Mouse (Mus musculus) gastrocnemius, adult 2 months (tissue): ENCODE measurements around the gene Fbxo22. TPM values are rescaled to one million over a fixed set of nuclear protein-coding genes. Genes with fewer than 3 reads are reported as not detected.

Source experiments
- DNase-seq: peaks from one replicate; pipeline ENCODE4 v3.0.0; 2022
- H3K27ac ChIP-seq: fragments of 200-600 bp; 2 replicates; pipeline ENCODE4 v1.8.1; 2022; ENCODE audit warnings: mild to moderate bottlenecking
- H3K4me3 ChIP-seq: fragments of 200-600 bp; 2 replicates; pipeline ENCODE4 v1.8.1; 2022; ENCODE audit warnings: mild to moderate bottlenecking, moderate library complexity
- CTCF ChIP-seq: fragments of 200-600 bp; IDR thresholded peaks from 2 replicates; pipeline ENCODE4 v1.8.1; 2022; ENCODE audit warnings: antibody characterized with exemption, mild to moderate bottlenecking, moderate library complexity
- intact Hi-C: fragments of 180-260 bp; cut with DNase I; formaldehyde crosslinking; loops from one replicate; pipeline ENCODE4 v1.15.1; 2025
- long read RNA-seq, 2 experiments: library from polyadenylated mRNA; stranded (forward); transcript quantifications; one replicate each; pipeline ENCODE4 v2.0.0; 2021
- total RNA-seq, 2 experiments: library from RNA; stranded (reverse); gene quantifications; 2 replicates each; pipeline ENCODE4 v1.2.3; 2021

Fbxo22 gene
- total RNA-seq = 10 to 100 TPM; 19.5 to 22.0 TPM
- long read RNA-seq, experiment 1, transcript Fbxo22-201 (7 exons, 2,112 nt) = major isoform, 47 of 60 reads
- long read RNA-seq, experiment 1, partial matches to known transcripts = 2 of 60 reads
- long read RNA-seq, experiment 1, other reads (novel, unspliced or antisense) = 11 of 60 reads
- long read RNA-seq, experiment 2, transcript Fbxo22-201 (7 exons, 2,112 nt) = major isoform, 33 of 36 reads
- long read RNA-seq, experiment 2, partial matches to known transcripts = 1 of 36 reads
- long read RNA-seq, experiment 2, other reads (novel, unspliced or antisense) = 2 of 36 reads

DNA sequence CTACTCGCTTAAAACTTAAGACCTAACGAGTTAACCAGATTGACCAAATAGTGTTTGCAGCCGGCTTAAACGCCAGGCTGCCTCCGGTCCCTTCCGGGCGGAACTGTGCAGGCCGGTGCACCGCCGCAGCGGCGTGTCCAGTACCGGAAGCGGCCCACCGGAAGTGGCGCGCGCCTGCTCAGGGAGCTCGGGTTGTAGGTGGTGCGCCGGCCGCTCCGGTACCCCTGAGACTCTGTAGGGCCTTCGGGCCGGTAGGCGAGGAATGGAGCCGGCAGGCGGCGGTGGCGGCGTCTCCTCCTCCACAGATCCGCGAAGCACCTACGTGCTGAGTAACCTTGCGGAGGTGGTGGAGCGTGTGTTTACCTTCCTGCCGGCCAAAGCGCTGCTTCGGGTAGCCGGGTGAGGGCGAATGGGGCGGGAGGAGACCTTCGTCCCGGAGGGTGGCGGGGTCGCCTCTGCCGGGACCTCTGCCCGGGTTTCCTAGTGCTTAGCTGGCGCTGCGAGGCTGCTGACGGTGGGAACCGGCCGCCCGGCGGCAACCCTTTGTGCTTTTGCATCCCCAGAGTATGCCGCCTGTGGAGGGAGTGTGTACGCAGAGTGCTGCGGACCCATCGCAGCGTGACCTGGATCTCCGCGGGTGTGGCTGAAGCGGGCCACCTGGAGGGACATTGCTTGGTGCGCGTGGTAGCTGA is at the start of gene Fbxo22:
Gene Fbxo22, plus strand, starts transcription at position 136 of the 692 bp plus-strand sequence.
- Histone ChIP-seq H3K27ac (peak within 1 kb of the TSS; percentile 95), H3K4me3 (peak within 1 kb of the TSS; percentile 94)
- TF ChIP-seq CTCF = peak; percentile 40
- peak; percentile 95 for DNase-seq
- intact Hi-C loops = loop anchor here (1.0 kb wide), 1 partner anchor 60 kb away; no protein-coding TSS in a partner anchor

DNA sequence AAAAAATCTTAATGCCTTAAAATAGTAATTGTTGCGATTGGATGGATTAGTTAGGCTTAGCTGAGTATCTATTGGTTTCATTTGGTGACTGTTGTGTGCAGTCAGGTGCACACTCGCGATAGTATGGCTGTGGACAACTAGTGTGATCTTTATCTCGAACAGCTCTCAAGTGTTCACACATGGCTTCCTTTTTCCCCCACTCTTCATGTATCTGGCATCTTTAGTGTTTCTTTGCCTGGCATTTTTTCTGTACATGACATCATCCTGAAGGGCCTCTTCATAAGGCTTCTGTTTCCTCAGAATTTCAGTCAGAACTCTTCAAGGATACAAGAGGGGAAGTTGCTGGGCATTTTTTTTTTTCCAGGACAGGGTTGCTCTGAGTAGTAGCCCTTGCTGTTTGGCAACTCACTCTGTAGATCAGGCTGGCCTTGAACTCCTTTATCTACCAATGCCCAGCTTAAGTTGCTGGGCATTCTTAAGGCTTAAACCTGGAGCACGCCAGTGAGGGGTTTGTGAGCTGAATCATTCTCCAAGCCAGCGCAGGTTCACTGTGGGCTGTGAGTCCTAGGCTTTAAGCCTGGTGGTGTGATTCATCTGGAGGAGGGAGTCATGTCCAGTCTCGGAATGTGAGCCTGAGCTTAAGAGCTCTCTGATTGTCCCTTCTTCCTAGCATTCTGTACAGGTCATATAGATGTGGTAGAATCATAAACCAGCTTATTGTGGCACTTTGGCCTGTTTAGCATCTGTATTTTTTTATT is 37.9 kb upstream of the Fbxo22 start:
- TF ChIP-seq CTCF = no peak
- H3K4me3 ChIP-seq = no peak overlapping the region
- DNase-seq = no peak
- peak overlapping the region; percentile 24; the same call in 1 of the 2 replicates for H3K27ac ChIP-seq
- intact Hi-C loops = no loop called here

GRCm38 (mm10) chr9:55172195-55172685 is 36.5 kb upstream of the Fbxo22 start:
- no peak for DNase-seq
- intact Hi-C loops = no loop called here
- no peak overlapping the region for H3K4me3 ChIP-seq
- TF ChIP-seq CTCF = no peak
- H3K27ac ChIP-seq = no peak overlapping the region; the same call in 1 of the 2 replicates

DNA sequence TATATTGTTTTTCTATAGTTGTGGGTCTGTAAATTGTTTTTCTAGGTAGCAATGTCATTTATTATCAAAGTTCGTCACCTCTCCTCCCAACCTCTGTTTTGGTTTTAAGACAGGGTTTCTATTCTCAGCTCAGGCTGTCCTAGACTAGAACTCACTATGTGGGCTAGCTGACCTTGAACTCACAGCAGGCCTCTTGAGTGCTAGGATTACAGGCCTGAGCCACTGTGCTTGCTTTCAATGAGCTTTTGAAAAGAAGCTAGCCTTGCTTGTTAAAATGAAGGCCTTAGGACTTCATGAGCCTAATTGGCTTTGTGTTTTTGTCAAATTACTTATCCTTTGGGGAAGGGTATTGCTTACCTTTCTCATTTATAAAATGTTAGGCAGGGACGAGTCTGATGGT is 34.5 kb upstream of the Fbxo22 start:
- intact Hi-C loops = no loop called here

GRCm38 (mm10) chr9:55195876-55196275 is 12.8 kb upstream of the Fbxo22 start:
- intact Hi-C loops = no loop called here
- Histone ChIP-seq H3K4me3 (no peak overlapping the region), H3K27ac (no peak overlapping the region)
- DNase-seq = no peak
- no peak for TF ChIP-seq CTCF

More for the DNA sequence above, 34.5 kb upstream of the Fbxo22 start:
- Histone ChIP-seq H3K27ac (no peak overlapping the region), H3K4me3 (no peak overlapping the region)
- no peak for TF ChIP-seq CTCF
- DNase-seq = no peak

DNA sequence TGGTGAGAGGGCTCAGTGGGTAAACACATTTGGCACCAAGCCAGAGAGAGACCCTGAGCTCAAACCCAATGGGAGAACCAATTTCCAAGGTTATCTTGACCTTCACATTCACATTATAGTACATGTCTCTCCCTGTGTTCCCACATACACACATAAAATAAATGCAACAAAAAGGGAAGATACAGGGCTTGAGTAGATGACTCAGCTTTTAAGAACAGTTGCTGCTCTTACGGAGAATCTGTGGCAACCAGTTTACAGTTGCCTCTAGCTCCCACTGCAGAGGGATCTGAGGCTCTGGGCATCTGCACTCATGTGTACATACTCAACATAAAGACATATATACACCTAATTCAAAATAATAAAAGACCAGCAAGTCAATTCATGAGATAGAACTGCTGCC is 10.5 kb upstream of the Fbxo22 start:
- intact Hi-C loops = no loop called here
- no peak overlapping the region for H3K27ac ChIP-seq
- H3K4me3 ChIP-seq = no peak overlapping the region
- TF ChIP-seq CTCF = no peak
- no peak for DNase-seq

- intact Hi-C loops = no loop called here
- peak; percentile 24; the same call in 1 of the 2 replicates for TF ChIP-seq CTCF
- Histone ChIP-seq H3K27ac (0 out of 2 replicates have a peak overlapping the region, but pooled peaks have one; percentile 0), H3K4me3 (no peak overlapping the region)
- no peak for DNase-seq
Observed at GRCm38 (mm10) chr9:55199348-55199747, 9.4 kb upstream of the Fbxo22 start.

- peak overlapping the region; percentile 95 for H3K27ac ChIP-seq
- intact Hi-C loops = loop anchor here (1.0 kb wide), 1 partner anchor 59 kb away; no protein-coding TSS in a partner anchor
- peak overlapping the region; percentile 94 for H3K4me3 ChIP-seq
- no peak for DNase-seq
- no peak for TF ChIP-seq CTCF
Observed at GRCm38 (mm10) chr9:55208458-55208789, 301 bp upstream of the Fbxo22 start.

DNA sequence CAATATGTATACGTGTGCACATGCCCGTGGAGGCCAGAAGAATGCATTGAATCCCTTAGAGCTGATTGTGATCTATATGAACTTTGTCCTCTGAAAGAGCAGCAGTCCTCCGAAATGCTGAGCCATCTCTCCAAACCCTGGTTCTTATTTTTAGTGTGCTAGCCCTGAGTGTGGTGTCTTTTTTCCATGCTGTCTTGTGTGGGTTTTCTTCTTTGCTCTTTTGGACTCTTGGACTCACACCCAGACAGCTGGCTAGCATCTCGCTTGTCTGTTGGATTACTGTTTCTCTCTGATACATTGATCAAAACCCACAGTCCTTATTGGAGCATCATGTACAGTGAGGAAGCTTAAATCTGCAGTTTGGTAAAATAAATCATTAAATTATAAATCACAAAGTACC is 2.9 kb downstream of the Fbxo22 start:
- Histone ChIP-seq H3K27ac (peak overlapping the region; percentile 16; the same call in 1 of the 2 replicates), H3K4me3 (no peak overlapping the region)
- intact Hi-C loops = no loop called here
- TF ChIP-seq CTCF = no peak
- no peak for DNase-seq

DNA sequence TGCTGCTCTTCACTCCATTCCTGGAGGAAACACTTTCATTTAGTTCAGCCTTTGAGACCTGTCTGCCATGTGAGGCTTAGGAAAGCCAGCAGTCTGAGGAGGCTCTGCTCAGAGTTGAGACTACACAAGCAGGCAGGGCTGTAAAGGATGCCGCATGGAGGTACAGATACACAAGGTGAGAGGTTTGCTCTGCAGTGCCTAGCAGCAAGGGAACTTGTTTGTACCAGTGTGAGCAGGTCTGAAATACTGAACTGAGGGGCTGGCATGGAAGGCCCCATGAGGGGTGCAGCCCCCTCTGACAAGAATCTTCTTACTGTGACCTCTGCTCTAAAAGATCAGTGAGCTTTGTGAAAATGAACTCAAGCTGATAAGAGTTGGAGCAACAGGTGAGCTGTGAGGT is 4.7 kb downstream of the Fbxo22 start:
- Histone ChIP-seq H3K27ac (no peak overlapping the region), H3K4me3 (no peak overlapping the region)
- intact Hi-C loops = no loop called here
- no peak for TF ChIP-seq CTCF
- DNase-seq = no peak

DNA sequence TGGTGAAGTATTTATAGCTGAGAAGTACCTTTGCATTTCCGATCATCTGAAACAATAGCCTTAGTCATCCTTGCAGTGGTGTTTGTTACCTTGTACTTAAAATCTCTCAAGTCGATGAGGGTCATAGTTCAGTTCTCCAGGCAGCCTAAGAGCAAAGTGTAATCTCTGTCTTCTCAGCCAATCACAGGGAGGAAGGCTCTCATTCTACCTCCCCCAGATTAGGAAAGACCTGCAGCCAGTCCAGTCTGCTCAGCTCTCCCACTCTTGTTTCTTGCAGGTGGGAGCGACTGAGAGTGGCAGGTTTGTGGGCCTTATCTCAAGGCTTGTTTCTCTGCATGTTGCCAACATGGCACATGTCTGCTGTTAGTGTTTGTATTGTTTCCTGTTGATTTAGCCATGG is 6.3 kb downstream of the Fbxo22 start:
- intact Hi-C loops = no loop called here

DNA sequence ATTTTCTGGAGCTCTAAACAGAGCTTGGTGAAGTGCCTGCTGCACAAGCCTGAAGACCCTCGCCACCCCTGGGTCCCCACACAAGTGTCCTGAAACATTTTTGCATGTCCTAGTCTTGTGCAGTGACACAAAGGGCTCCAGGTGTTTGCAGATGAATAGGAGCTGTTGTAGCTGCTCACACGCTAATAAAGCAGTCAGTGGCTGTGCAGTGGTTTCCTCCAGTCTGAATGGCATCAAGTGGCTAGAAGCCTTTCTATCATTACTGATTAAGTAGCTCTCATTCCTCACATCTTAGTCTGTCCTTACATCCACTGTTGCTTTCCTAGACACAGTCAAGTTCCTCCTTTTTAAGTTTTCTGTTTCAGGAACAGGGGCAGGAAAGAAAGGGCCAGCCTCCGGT is 6.9 kb downstream of the Fbxo22 start:
- Histone ChIP-seq H3K4me3 (no peak overlapping the region), H3K27ac (no peak overlapping the region; the same call in 1 of the 2 replicates)
- intact Hi-C loops = no loop called here
- no peak for TF ChIP-seq CTCF
- no peak for DNase-seq

More for the DNA sequence above, 6.3 kb downstream of the Fbxo22 start:
- Histone ChIP-seq H3K27ac (no peak overlapping the region), H3K4me3 (no peak overlapping the region)
- no peak for DNase-seq
- no peak for TF ChIP-seq CTCF
